29 mouse cellular contexts compared by ENCODE assay signal in genomic region chr14:103087846-103088245, GRCm38 (mm10). TPM values are rescaled to one million over a fixed set of nuclear protein-coding genes. Genes with fewer than 3 reads are reported as not detected.
DNase-seq lines count a peak whose midpoint lies in the region; ATAC-seq and TF ChIP-seq lines count a peak whose summit lies in the region.
"Had no signal": no experiment of that assay in that cellular context is flagged by ENCODE, and none has a peak within 500 bp of the region (broad histone marks: within the 10 kb centered on the region; RNA-seq: fewer than 3 reads in every experiment).

No protein-coding gene starts in this region.

- no peak for TF ChIP-seq EP300 in lung, postnatal 0 days (IDR thresholded peaks at IDR 0.05)

- peaks cover 67% of the 10 kb centered on the region for H3K36me3 ChIP-seq in heart, embryonic 10.5 days
- peaks cover 5% of the 10 kb centered on the region for H3K36me3 ChIP-seq in testis, adult 2 months (ENCODE audit: control insufficient read depth, insufficient read depth, low read length)
- peaks cover 77% of the 10 kb centered on the region for H3K36me3 ChIP-seq in liver, embryonic 15.5 days (replicated peaks)
- peaks cover 20% of the 10 kb centered on the region; the same call in 1 of the 2 replicates for H3K36me3 ChIP-seq in lung, postnatal 0 days (ENCODE audit: insufficient read depth, low read length)

- H3K27ac ChIP-seq in heart, embryonic 10.5 days, result no peak overlapping the region
- H3K27ac ChIP-seq in testis, adult 2 months (ENCODE audit: control insufficient read depth, insufficient read depth, low read depth, low read length), result peak overlapping the region; percentile 73; the same call in 1 of the 2 replicates
- peak overlapping the region; percentile 97 for H3K27ac ChIP-seq in liver, embryonic 15.5 days (replicated peaks)
- H3K27ac ChIP-seq in lung, postnatal 0 days (ENCODE audit: low read length), result no peak overlapping the region
- H3K27ac ChIP-seq: embryonic facial prominence, embryonic 10.5 days; embryonic facial prominence, embryonic 15.5 days; forebrain, embryonic 12.5 days; heart, adult 2 months had no signal

- no peaks in the 10 kb centered on the region for H3K9me3 ChIP-seq in heart, embryonic 10.5 days
- no peaks in the 10 kb centered on the region for H3K9me3 ChIP-seq in liver, embryonic 15.5 days (replicated peaks)
- H3K9me3 ChIP-seq in lung, postnatal 0 days (ENCODE audit: low read length), result no peaks in the 10 kb centered on the region
- H3K9me3 ChIP-seq: embryonic facial prominence, embryonic 10.5 days; embryonic facial prominence, embryonic 15.5 days; forebrain, embryonic 12.5 days; megakaryocyte, embryonic 14.5 days had no signal

- 56% methylated on average over 5 of the region's 5 CpGs for WGBS in heart, embryonic 10.5 days
- 79% methylated on average over 5 of the region's 5 CpGs for WGBS in liver, embryonic 15.5 days (ENCODE audit: insufficient replicate concordance)
- 65% methylated on average over 5 of the region's 5 CpGs for WGBS in lung, postnatal 0 days

- H3K9ac ChIP-seq in liver, embryonic 15.5 days, result no peak overlapping the region
- H3K9ac ChIP-seq in lung, postnatal 0 days (replicated peaks; ENCODE audit: low read depth), result no peak overlapping the region
- H3K9ac ChIP-seq: embryonic facial prominence, embryonic 15.5 days; forebrain, embryonic 12.5 days had no signal

- H3K27me3 ChIP-seq in heart, embryonic 10.5 days (ENCODE audit: insufficient read depth, poor library complexity, severe bottlenecking), result no peaks in the 10 kb centered on the region
- no peaks in the 10 kb centered on the region for H3K27me3 ChIP-seq in testis, adult 2 months (ENCODE audit: control insufficient read depth, insufficient read depth, low read length)
- no peaks in the 10 kb centered on the region for H3K27me3 ChIP-seq in liver, embryonic 15.5 days
- H3K27me3 ChIP-seq in lung, postnatal 0 days (replicated peaks; ENCODE audit: insufficient read depth, low read length), result no peaks in the 10 kb centered on the region
- H3K27me3 ChIP-seq: embryonic facial prominence, embryonic 15.5 days; forebrain, embryonic 12.5 days had no signal

- ATAC-seq in liver, embryonic 15.5 days (ENCODE audit: insufficient read depth), result no peak
- no peak for ATAC-seq in megakaryocyte-erythroid progenitor cell, adult 5-6 weeks (replicated peaks; ENCODE audit: low FRiP score, low TSS enrichment, poor library complexity, severe bottlenecking)
- ATAC-seq in lung, postnatal 0 days, result no peak
- ATAC-seq: hindbrain, embryonic 16.5 days had no signal

- peak; percentile 43 for DNase-seq in heart, adult 11 months
- no peak for DNase-seq in heart, embryonic 10.5 days (ENCODE audit: low spot score)
- no peak for DNase-seq in testis, postnatal 10 days (ENCODE audit: low spot score)
- DNase-seq in lung, postnatal 0 days (ENCODE audit: low spot score), result no peak
- DNase-seq: adrenal gland, postnatal 25 days; gastrocnemius, postnatal 25 days; right cerebral cortex, postnatal 25 days; spleen, adult 18-20 months had no signal

- no peak overlapping the region for H3K4me2 ChIP-seq in liver, embryonic 15.5 days
- no peak overlapping the region for H3K4me2 ChIP-seq in lung, postnatal 0 days (replicated peaks; ENCODE audit: low read depth, low read length)
- H3K4me2 ChIP-seq: embryonic facial prominence, embryonic 15.5 days; forebrain, embryonic 12.5 days had no signal

- no peak overlapping the region for H3K4me3 ChIP-seq in heart, embryonic 10.5 days
- no peak overlapping the region for H3K4me3 ChIP-seq in testis, adult 2 months (ENCODE audit: control insufficient read depth, low read depth, low read length)
- no peak overlapping the region for H3K4me3 ChIP-seq in liver, embryonic 15.5 days (replicated peaks)
- H3K4me3 ChIP-seq in lung, postnatal 0 days (ENCODE audit: low read depth, low read length), result no peak overlapping the region
- H3K4me3 ChIP-seq: embryonic facial prominence, embryonic 10.5 days; embryonic facial prominence, embryonic 15.5 days; forebrain, embryonic 12.5 days; heart, adult 2 months; megakaryocyte, embryonic 14.5 days had no signal

- no peak for TF ChIP-seq CTCF in testis, adult 2 months (IDR thresholded peaks at IDR 0.05; ENCODE audit: control insufficient read depth, insufficient read depth, insufficient replicate concordance, low read depth, low read length)
- TF ChIP-seq CTCF in lung, postnatal 0 days (IDR thresholded peaks at IDR 0.05), result no peak

- no peak for TF ChIP-seq POLR2A in testis, adult 2 months (IDR thresholded peaks at IDR 0.05; ENCODE audit: control insufficient read depth, low read depth, low read length)

- H3K4me1 ChIP-seq in heart, embryonic 10.5 days, result no peaks in the 10 kb centered on the region
- no peaks in the 10 kb centered on the region for H3K4me1 ChIP-seq in testis, adult 2 months (ENCODE audit: control insufficient read depth, insufficient read depth, low read length)
- H3K4me1 ChIP-seq in liver, embryonic 15.5 days (replicated peaks), result peaks cover 46% of the 10 kb centered on the region
- H3K4me1 ChIP-seq in lung, postnatal 0 days (ENCODE audit: insufficient read depth, low read depth, low read length), result peaks cover 6% of the 10 kb centered on the region
- H3K4me1 ChIP-seq: embryonic facial prominence, embryonic 10.5 days; embryonic facial prominence, embryonic 15.5 days had no signal

RNA-seq across cellular contexts. Expression of gene Fbxl3, which starts 11.5 kb away (rescaled TPM):
- polyA plus RNA-seq in heart, embryonic 10.5 days (2016; fragmentation: Nextera tagmentation; extraction: Ambion mirVana), result 18.4 TPM in 2 replicates
- 29.4 and 33.2 TPM in 2 replicates for polyA plus RNA-seq in testis, adult 2 months (2012; rRNA removed)
- 12.7 and 13.7 TPM in 2 replicates for polyA plus RNA-seq in liver, embryonic 15.5 days (2015; fragmentation: Nextera tagmentation; extraction: Ambion mirVana)
- 22.4 and 36.2 TPM in 2 replicates for total RNA-seq in megakaryocyte-erythroid progenitor cell, adult 5-6 weeks (2014; fragmentation: Nextera tagmentation)
- total RNA-seq in megakaryocyte-erythroid progenitor cell, adult 5-6 weeks (2017), result 31.8 and 85.5 TPM in 2 replicates
- polyA plus RNA-seq in lung, postnatal 0 days (2015; fragmentation: Nextera tagmentation; extraction: Ambion mirVana), result 31.6 and 35.4 TPM in 2 replicates

RNA-seq across cellular contexts. Expression of gene Cln5, which starts 17.8 kb away (rescaled TPM):
- polyA plus RNA-seq in heart, embryonic 10.5 days (2016; fragmentation: Nextera tagmentation; extraction: Ambion mirVana), result 28.3 and 30.5 TPM in 2 replicates
- polyA plus RNA-seq in testis, adult 2 months (2012; rRNA removed), result 2.8 and 3.2 TPM in 2 replicates
- polyA plus RNA-seq in liver, embryonic 15.5 days (2015; fragmentation: Nextera tagmentation; extraction: Ambion mirVana), result 18.0 and 18.1 TPM in 2 replicates
- total RNA-seq in megakaryocyte-erythroid progenitor cell, adult 5-6 weeks (2014; fragmentation: Nextera tagmentation), result 9.3 and 15.8 TPM in 2 replicates
- 15.6 and 19.8 TPM in 2 replicates for total RNA-seq in megakaryocyte-erythroid progenitor cell, adult 5-6 weeks (2017)
- polyA plus RNA-seq in lung, postnatal 0 days (2015; fragmentation: Nextera tagmentation; extraction: Ambion mirVana), result 37.7 and 41.9 TPM in 2 replicates

RNA-seq across cellular contexts. Expression of gene Acod1, which starts 41.1 kb away (rescaled TPM):
- polyA plus RNA-seq in heart, embryonic 10.5 days (2016; fragmentation: Nextera tagmentation; extraction: Ambion mirVana), result 0.08 TPM in 1 of 2 replicates, not detected in the other
- not detected in 2 replicates for polyA plus RNA-seq in testis, adult 2 months (2012; rRNA removed)
- polyA plus RNA-seq in liver, embryonic 15.5 days (2015; fragmentation: Nextera tagmentation; extraction: Ambion mirVana), result 0.03 and 0.06 TPM in 2 replicates
- not detected in 2 replicates for total RNA-seq in megakaryocyte-erythroid progenitor cell, adult 5-6 weeks (2014; fragmentation: Nextera tagmentation)
- total RNA-seq in megakaryocyte-erythroid progenitor cell, adult 5-6 weeks (2017), result 0.33 and 0.50 TPM in 2 replicates
- polyA plus RNA-seq in lung, postnatal 0 days (2015; fragmentation: Nextera tagmentation; extraction: Ambion mirVana), result 0.11 and 0.43 TPM in 2 replicates
- total RNA-seq: adrenal gland, postnatal 25 days; gastrocnemius, postnatal 25 days; heart, adult 2 months; heart, postnatal 25 days; layer of hippocampus, adult 18-20 months; layer of hippocampus, postnatal 10 days; left cerebral cortex, adult 18-20 months; left cerebral cortex, postnatal 14 days had no signal
- polyA plus RNA-seq: activated CD4-positive, CD25-positive, alpha-beta regulatory T cell, adult 4 months; embryonic facial prominence, embryonic 10.5 days; embryonic facial prominence, embryonic 15.5 days; heart, embryonic 14.5 days; hindbrain, embryonic 11.5 days; hindbrain, embryonic 16.5 days; kidney, embryonic 14.5 days; limb, embryonic 11.5 days; lung, embryonic 16.5 days; neural tube, embryonic 14.5 days had no signal

Comparison
In these comparisons a context has a peak if more than half of its experiments do, and no peak if none do; other contexts are left out.
1. H3K27ac ChIP-seq: peak in testis, adult 2 months (single experiment) and liver, embryonic 15.5 days (single experiment); none in heart, embryonic 10.5 days (single experiment) and lung, postnatal 0 days (single experiment).